ENCODE assay signal across 8 mouse cellular contexts in genomic region chr4:41347839-41348238, GRCm38 (mm10). TPM values are rescaled to one million over a fixed set of nuclear protein-coding genes. Genes with fewer than 3 reads are reported as not detected.
A peak's percentile ranks its signal among the peaks of the same experiment; 100 is the strongest.
DNase-seq lines count a peak whose midpoint lies in the region; ATAC-seq lines count a peak whose summit lies in the region.

No protein-coding gene starts in this region.

- H3K4me1 ChIP-seq in kidney, embryonic 16.5 days (ENCODE audit: insufficient read depth, low read length): peaks cover 9% of the 10 kb centered on the region
- H3K4me1 ChIP-seq in embryonic facial prominence, embryonic 12.5 days: peaks cover 11% of the 10 kb centered on the region; the same call in 1 of the 2 replicates
- peaks cover 8% of the 10 kb centered on the region for H3K4me1 ChIP-seq in intestine, embryonic 14.5 days (replicated peaks; ENCODE audit: control insufficient read depth, insufficient read depth, low read length)

- H3K9me3 ChIP-seq in kidney, embryonic 16.5 days (ENCODE audit: low read length): no peaks in the 10 kb centered on the region
- H3K9me3 ChIP-seq in embryonic facial prominence, embryonic 12.5 days: no peaks in the 10 kb centered on the region
- H3K9me3 ChIP-seq in intestine, embryonic 14.5 days (ENCODE audit: control insufficient read depth, low read length): no peaks in the 10 kb centered on the region

- no peak overlapping the region for H3K4me3 ChIP-seq in kidney, embryonic 16.5 days (ENCODE audit: low read length)
- no peak overlapping the region for H3K4me3 ChIP-seq in embryonic facial prominence, embryonic 12.5 days
- no peak overlapping the region for H3K4me3 ChIP-seq in intestine, embryonic 14.5 days (ENCODE audit: low read depth, low read length)

- H3K27me3 ChIP-seq in kidney, embryonic 16.5 days (ENCODE audit: insufficient read depth, low read length): no peaks in the 10 kb centered on the region
- H3K27me3 ChIP-seq in embryonic facial prominence, embryonic 12.5 days: no peaks in the 10 kb centered on the region
- H3K27me3 ChIP-seq in intestine, embryonic 14.5 days (replicated peaks; ENCODE audit: control insufficient read depth, insufficient read depth, low read length): no peaks in the 10 kb centered on the region

- WGBS in kidney, embryonic 16.5 days: 38% methylated on average over 5 of the region's 5 CpGs
- WGBS in embryonic facial prominence, embryonic 12.5 days: 49% methylated on average over 4 of the region's 5 CpGs
- 31% methylated on average over 4 of the region's 5 CpGs for WGBS in intestine, embryonic 14.5 days

- H3K4me2 ChIP-seq in kidney, embryonic 16.5 days (replicated peaks; ENCODE audit: low read depth, low read length): peak overlapping the region; percentile 27; the same call in 1 of the 2 replicates
- 0 out of 2 replicates have a peak overlapping the region, but pooled peaks have one; percentile 43 for H3K4me2 ChIP-seq in embryonic facial prominence, embryonic 12.5 days (replicated peaks)
- H3K4me2 ChIP-seq in intestine, embryonic 14.5 days (ENCODE audit: low read length): peak overlapping the region; percentile 39

- ATAC-seq in kidney, embryonic 16.5 days (ENCODE audit: low FRiP score, low TSS enrichment): no peak
- ATAC-seq in embryonic facial prominence, embryonic 12.5 days (ENCODE audit: insufficient number of reproducible peaks, insufficient read depth, low FRiP score, low TSS enrichment): no peak
- ATAC-seq in intestine, embryonic 14.5 days (replicated peaks; ENCODE audit: low FRiP score, low TSS enrichment, low read depth): no peak

- H3K9ac ChIP-seq in kidney, embryonic 16.5 days (replicated peaks; ENCODE audit: low read length): no peak overlapping the region
- H3K9ac ChIP-seq in embryonic facial prominence, embryonic 12.5 days: no peak overlapping the region
- H3K9ac ChIP-seq in intestine, embryonic 14.5 days (ENCODE audit: low read length): no peak overlapping the region

- intact Hi-C loops in gastrocnemius, postnatal 36 days (cut with DNase I): no loop called here

- DNase-seq in kidney, postnatal 25 days: no peak
- DNase-seq in intestine, embryonic 14.5 days (ENCODE audit: low spot score): no peak
- DNase-seq in natural killer cell, adult 2 months (ENCODE audit: low spot score in 2 of 2): peak; percentile 10 to 23
- no peak for DNase-seq in gastrocnemius, postnatal 36 days
- no peak for DNase-seq in layer of hippocampus, postnatal 36 days
- no peak for DNase-seq in embryo, embryonic 9.5 days (ENCODE audit: extremely low spot score)

- H3K27ac ChIP-seq in kidney, embryonic 16.5 days (ENCODE audit: low read length): no peak overlapping the region
- 0 out of 2 replicates have a peak overlapping the region, but pooled peaks have one; percentile 23 for H3K27ac ChIP-seq in embryonic facial prominence, embryonic 12.5 days
- peak overlapping the region; percentile 4 for H3K27ac ChIP-seq in intestine, embryonic 14.5 days (ENCODE audit: low read depth)

- H3K36me3 ChIP-seq in kidney, embryonic 16.5 days (ENCODE audit: insufficient read depth, low read length): peaks cover 10% of the 10 kb centered on the region; the same call in 1 of the 2 replicates
- H3K36me3 ChIP-seq in embryonic facial prominence, embryonic 12.5 days: peaks cover 4% of the 10 kb centered on the region; the same call in 1 of the 2 replicates
- 0 out of 2 replicates have a peak, but pooled peaks cover 6% of the 10 kb centered on the region for H3K36me3 ChIP-seq in intestine, embryonic 14.5 days (ENCODE audit: control insufficient read depth, insufficient read depth, low read length)

RNA-seq across cellular contexts. Expression of gene Ubap1, which starts 1.0 kb away (rescaled TPM):
- 59.9 and 62.7 TPM in 2 replicates for polyA plus RNA-seq in kidney, embryonic 16.5 days (2015; fragmentation: Nextera tagmentation; extraction: Ambion mirVana)
- polyA plus RNA-seq in embryonic facial prominence, embryonic 12.5 days (2016; fragmentation: Nextera tagmentation; extraction: Ambion mirVana): 60.5 and 74.7 TPM in 2 replicates
- polyA plus RNA-seq in intestine, embryonic 14.5 days (2014; fragmentation: Nextera tagmentation; extraction: Ambion mirVana): 50.5 and 54.8 TPM in 2 replicates
- total RNA-seq in gastrocnemius, postnatal 36 days (2021): 10 to 100 TPM; 33.9 to 35.5 TPM
- total RNA-seq in layer of hippocampus, postnatal 36 days (2021): 10 to 100 TPM; 40.7 to 42.0 TPM

RNA-seq across cellular contexts. Expression of gene Dcaf12, which starts 33.1 kb away (rescaled TPM):
- polyA plus RNA-seq in kidney, embryonic 16.5 days (2015; fragmentation: Nextera tagmentation; extraction: Ambion mirVana): 75.8 and 76.6 TPM in 2 replicates
- polyA plus RNA-seq in embryonic facial prominence, embryonic 12.5 days (2016; fragmentation: Nextera tagmentation; extraction: Ambion mirVana): 55.7 and 57.1 TPM in 2 replicates
- 44.2 and 44.9 TPM in 2 replicates for polyA plus RNA-seq in intestine, embryonic 14.5 days (2014; fragmentation: Nextera tagmentation; extraction: Ambion mirVana)
- total RNA-seq in gastrocnemius, postnatal 36 days (2021): 10 to 100 TPM; 23.9 to 27.4 TPM
- total RNA-seq in layer of hippocampus, postnatal 36 days (2021): 10 to 100 TPM; 46.7 to 47.2 TPM

Comparison
In these comparisons a context has a peak if more than half of its experiments do, and no peak if none do; other contexts are left out.
1. DNase-seq: peak in natural killer cell, adult 2 months (2 of 2); none in kidney, postnatal 25 days (0 of 2), intestine, embryonic 14.5 days (single experiment), gastrocnemius, postnatal 36 days (0 of 2), layer of hippocampus, postnatal 36 days (0 of 2) and embryo, embryonic 9.5 days (single experiment).
2. Peak in every context shown above with its lines, with median percentiles within 50 percentile points of each other: H3K4me2 ChIP-seq.